Mouse (Mus musculus) ES-Bruce4 (cell line): Measurements from ENCODE around the gene Fkbp2.

Source experiments
- CTCF ChIP-seq: IDR thresholded peaks from one replicate; pipeline ENCODE4 v1.8.1; 2011; ENCODE audit warnings: low read depth, low read length
- POLR2A ChIP-seq: IDR thresholded peaks from one replicate; pipeline ENCODE4 v1.8.1; 2011; ENCODE audit warnings: low read length; ENCODE audit not compliant: insufficient read depth

DNA sequence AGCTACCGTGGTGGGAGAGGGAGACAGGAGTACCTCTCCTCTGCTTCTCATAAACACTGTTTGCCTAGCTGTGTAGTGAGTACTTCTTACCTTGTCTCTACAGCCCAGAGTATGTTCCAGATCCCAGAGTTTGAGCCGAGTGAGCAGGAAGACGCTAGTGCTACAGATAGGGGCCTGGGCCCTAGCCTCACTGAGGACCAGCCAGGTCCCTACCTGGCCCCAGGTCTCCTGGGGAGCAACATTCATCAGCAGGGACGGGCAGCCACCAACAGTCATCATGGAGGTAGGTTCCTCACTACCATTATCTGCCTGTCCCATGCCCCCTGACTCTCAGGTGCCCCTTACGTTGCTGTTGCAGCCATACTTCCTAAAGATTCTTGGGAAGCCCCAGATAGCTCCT lies 37.5 kb downstream of the Fkbp2 start:
- TF ChIP-seq CTCF (no peak), POLR2A (no peak)
